Mouse (Mus musculus) forebrain, embryonic 15.5 days (tissue): ENCODE results near the gene Lypd6b. TPM values are rescaled to one million over a fixed set of nuclear protein-coding genes. Genes with fewer than 3 reads are reported as not detected.

Source experiments
- ATAC-seq: fragments of 200-750 bp; cut with Nextera tagmentation; replicated peaks from 2 replicates; pipeline ENCODE4 v1.8.0; 2017; ENCODE audit warnings: mild to moderate bottlenecking, moderate TSS enrichment, moderate library complexity
- H3K27ac ChIP-seq: fragments of 300-500 bp; sonication (generic); replicated peaks from 2 replicates; pipeline ENCODE4 v1.5.1; 2015; ENCODE audit warnings: mild to moderate bottlenecking, inconsistent platforms
- H3K27me3 ChIP-seq: fragments of 300-500 bp; sonication (generic); 2 replicates; pipeline ENCODE4 v1.6.1; 2015; ENCODE audit warnings: inconsistent platforms
- H3K36me3 ChIP-seq: fragments of 300-500 bp; sonication (generic); 2 replicates; pipeline ENCODE4 v1.6.1; 2015; ENCODE audit warnings: mild to moderate bottlenecking, inconsistent platforms
- H3K4me1 ChIP-seq: fragments of 300-500 bp; sonication (generic); 2 replicates; pipeline ENCODE4 v1.6.1; 2015; ENCODE audit warnings: inconsistent platforms
- H3K4me2 ChIP-seq: fragments of 300-500 bp; sonication (generic); replicated peaks from 2 replicates; pipeline ENCODE4 v1.6.1; 2015; ENCODE audit warnings: mild to moderate bottlenecking, inconsistent platforms
- H3K4me3 ChIP-seq: fragments of 300-500 bp; sonication (generic); 2 replicates; pipeline ENCODE4 v1.5.1; 2015; ENCODE audit warnings: mild to moderate bottlenecking, inconsistent platforms
- H3K9ac ChIP-seq: fragments of 300-500 bp; sonication (generic); replicated peaks from 2 replicates; pipeline ENCODE4 v1.6.1; 2015; ENCODE audit warnings: mild to moderate bottlenecking, inconsistent platforms
- H3K9me3 ChIP-seq: fragments of 300-500 bp; sonication (generic); 2 replicates; pipeline ENCODE4 v1.6.1; 2016; ENCODE audit warnings: inconsistent platforms
- WGBS: fragments of 180-500 bp; shearing (Covaris S2); methylation state at CpG from one replicate; pipeline ENCODE4 v1.1.7; 2015; ENCODE audit warnings: mixed read lengths; 5-methylcytosine and 5-hydroxymethylcytosine counted together
- polyA plus RNA-seq: library from polyadenylated mRNA; unstranded; fragments of >200 nt; fragmentation: Nextera tagmentation; extraction: Ambion mirVana; gene quantifications from 2 replicates; pipeline ENCODE4 v1.2.1, GENCODE M21; 2015

Lypd6b gene
- polyA plus RNA-seq, 1 experiment from 2014 or later: 11.3 TPM

GRCm38 (mm10) chr2:49886209-49886608 lies 98.7 kb downstream of the Lypd6b start:
- 87% methylated on average over 4 of the region's 4 CpGs for WGBS
- H3K9ac ChIP-seq: no peak overlapping the region
- peaks cover 12% of the 10 kb centered on the region for H3K4me1 ChIP-seq
- H3K4me2 ChIP-seq: no peak overlapping the region
- peak overlapping the region; percentile 12; the same call in 1 of the 2 replicates for H3K27ac ChIP-seq
- H3K36me3 ChIP-seq: no peaks in the 10 kb centered on the region
- H3K27me3 ChIP-seq: no peaks in the 10 kb centered on the region
- no peak overlapping the region for H3K4me3 ChIP-seq
- no peaks in the 10 kb centered on the region for H3K9me3 ChIP-seq
- ATAC-seq: no peak

GRCm38 (mm10) chr2:49888346-49888745 lies 100.9 kb downstream of the Lypd6b start:
- H3K27me3 ChIP-seq: no peaks in the 10 kb centered on the region
- peak; percentile 20; the same call in 1 of the 2 replicates for ATAC-seq
- no peak overlapping the region for H3K9ac ChIP-seq
- H3K4me2 ChIP-seq: no peak overlapping the region
- no peaks in the 10 kb centered on the region for H3K9me3 ChIP-seq
- H3K27ac ChIP-seq: no peak overlapping the region
- WGBS: 46% methylated on average over 4 of the region's 4 CpGs
- H3K4me1 ChIP-seq: peaks cover 12% of the 10 kb centered on the region
- H3K36me3 ChIP-seq: no peaks in the 10 kb centered on the region
- no peak overlapping the region for H3K4me3 ChIP-seq

- no peak overlapping the region for H3K9ac ChIP-seq
- no peaks in the 10 kb centered on the region for H3K9me3 ChIP-seq
- no peak overlapping the region for H3K4me2 ChIP-seq
- no peak overlapping the region for H3K27ac ChIP-seq
- WGBS: 15% methylated on average over 2 of the region's 2 CpGs
- H3K27me3 ChIP-seq: no peaks in the 10 kb centered on the region
- ATAC-seq: no peak
- H3K4me3 ChIP-seq: no peak overlapping the region
- H3K4me1 ChIP-seq: peaks cover 12% of the 10 kb centered on the region
- H3K36me3 ChIP-seq: no peaks in the 10 kb centered on the region
These were observed 103.2 kb downstream of the Lypd6b start for GRCm38 (mm10) chr2:49890727-49891126.

- 74% methylated on average over 6 of the region's 6 CpGs for WGBS
- Histone ChIP-seq H3K9ac (no peak overlapping the region), H3K27me3 (no peaks in the 10 kb centered on the region), H3K36me3 (no peaks in the 10 kb centered on the region), H3K27ac (no peak overlapping the region), H3K4me3 (no peak overlapping the region), H3K4me1 (no peaks in the 10 kb centered on the region; the same call in 1 of the 2 replicates), H3K4me2 (no peak overlapping the region), H3K9me3 (no peaks in the 10 kb centered on the region)
- ATAC-seq: no peak
These were observed 122.4 kb downstream of the Lypd6b start for GRCm38 (mm10) chr2:49909838-49910407.

GRCm38 (mm10) chr2:49911296-49912034 lies 124.0 kb downstream of the Lypd6b start:
- Histone ChIP-seq H3K9ac (no peak overlapping the region), H3K27ac (no peak overlapping the region), H3K4me2 (no peak overlapping the region), H3K4me1 (no peaks in the 10 kb centered on the region; the same call in 1 of the 2 replicates), H3K27me3 (no peaks in the 10 kb centered on the region), H3K9me3 (no peaks in the 10 kb centered on the region), H3K36me3 (no peaks in the 10 kb centered on the region), H3K4me3 (no peak overlapping the region)
- WGBS: 67% methylated on average over 7 of the region's 7 CpGs
- no peak for ATAC-seq

- Histone ChIP-seq H3K36me3 (no peaks in the 10 kb centered on the region), H3K27me3 (no peaks in the 10 kb centered on the region), H3K4me1 (peaks cover 3% of the 10 kb centered on the region), H3K9ac (no peak overlapping the region), H3K9me3 (no peaks in the 10 kb centered on the region), H3K4me3 (no peak overlapping the region), H3K4me2 (no peak overlapping the region), H3K27ac (no peak overlapping the region)
- 37% methylated on average over 3 of the region's 3 CpGs for WGBS
- no peak for ATAC-seq
These were observed 124.9 kb downstream of the Lypd6b start for GRCm38 (mm10) chr2:49912261-49912895.

- no peak overlapping the region for H3K4me3 ChIP-seq
- peaks cover 22% of the 10 kb centered on the region for H3K4me1 ChIP-seq
- H3K36me3 ChIP-seq: no peaks in the 10 kb centered on the region
- no peaks in the 10 kb centered on the region for H3K27me3 ChIP-seq
- H3K9ac ChIP-seq: no peak overlapping the region
- no peak overlapping the region for H3K4me2 ChIP-seq
- H3K27ac ChIP-seq: peak overlapping the region; percentile 80
- H3K9me3 ChIP-seq: no peaks in the 10 kb centered on the region
- peak; percentile 47; the same call in 1 of the 2 replicates for ATAC-seq
- 9% methylated on average over 10 of the region's 10 CpGs for WGBS
These were observed 130.0 kb downstream of the Lypd6b start for GRCm38 (mm10) chr2:49917489-49917888.

- Histone ChIP-seq H3K27ac (peak overlapping the region; percentile 80), H3K4me2 (no peak overlapping the region), H3K9me3 (no peaks in the 10 kb centered on the region), H3K4me1 (peaks cover 26% of the 10 kb centered on the region), H3K27me3 (no peaks in the 10 kb centered on the region), H3K36me3 (no peaks in the 10 kb centered on the region), H3K9ac (no peak overlapping the region), H3K4me3 (no peak overlapping the region)
- ATAC-seq: 0 out of 2 replicates have a peak, but pooled peaks have one; percentile 36
- WGBS: 55% methylated on average over 4 of the region's 4 CpGs
These were observed 130.6 kb downstream of the Lypd6b start for GRCm38 (mm10) chr2:49918132-49918531.

GRCm38 (mm10) chr2:49918692-49919091 lies 131.2 kb downstream of the Lypd6b start:
- H3K27ac ChIP-seq: peak overlapping the region; percentile 80
- H3K4me2 ChIP-seq: no peak overlapping the region
- 0 out of 2 replicates have a peak, but pooled peaks have one; percentile 17 for ATAC-seq
- H3K9me3 ChIP-seq: no peaks in the 10 kb centered on the region
- H3K36me3 ChIP-seq: no peaks in the 10 kb centered on the region
- H3K27me3 ChIP-seq: no peaks in the 10 kb centered on the region
- peaks cover 28% of the 10 kb centered on the region for H3K4me1 ChIP-seq
- 29% methylated on average over 9 of the region's 9 CpGs for WGBS
- no peak overlapping the region for H3K4me3 ChIP-seq
- no peak overlapping the region for H3K9ac ChIP-seq

GRCm38 (mm10) chr2:49921948-49922347 lies 134.5 kb downstream of the Lypd6b start:
- no peak for ATAC-seq
- WGBS: 62% methylated on average over 8 of the region's 8 CpGs
- H3K4me1 ChIP-seq: peaks cover 33% of the 10 kb centered on the region
- no peaks in the 10 kb centered on the region for H3K9me3 ChIP-seq
- H3K4me3 ChIP-seq: no peak overlapping the region
- H3K9ac ChIP-seq: no peak overlapping the region
- H3K36me3 ChIP-seq: no peaks in the 10 kb centered on the region
- no peak overlapping the region for H3K27ac ChIP-seq
- H3K27me3 ChIP-seq: no peaks in the 10 kb centered on the region
- H3K4me2 ChIP-seq: no peak overlapping the region

GRCm38 (mm10) chr2:49922810-49923209 lies 135.3 kb downstream of the Lypd6b start:
- Histone ChIP-seq H3K4me2 (no peak overlapping the region), H3K27ac (peak overlapping the region; percentile 56), H3K4me1 (peaks cover 26% of the 10 kb centered on the region), H3K4me3 (no peak overlapping the region), H3K27me3 (no peaks in the 10 kb centered on the region), H3K36me3 (no peaks in the 10 kb centered on the region), H3K9me3 (no peaks in the 10 kb centered on the region), H3K9ac (no peak overlapping the region)
- no peak for ATAC-seq
- 44% methylated on average over 4 of the region's 4 CpGs for WGBS

- no peaks in the 10 kb centered on the region for H3K9me3 ChIP-seq
- H3K27me3 ChIP-seq: no peaks in the 10 kb centered on the region
- ATAC-seq: peak; percentile 64; the same call in 1 of the 2 replicates
- no peak overlapping the region for H3K9ac ChIP-seq
- no peak overlapping the region for H3K4me3 ChIP-seq
- H3K36me3 ChIP-seq: no peaks in the 10 kb centered on the region
- WGBS: 64% methylated on average over 5 of the region's 5 CpGs
- H3K4me2 ChIP-seq: no peak overlapping the region
- peaks cover 11% of the 10 kb centered on the region; the same call in 1 of the 2 replicates for H3K4me1 ChIP-seq
- no peak overlapping the region for H3K27ac ChIP-seq
These were observed 138.7 kb downstream of the Lypd6b start for GRCm38 (mm10) chr2:49926186-49926585.
